Mouse (Mus musculus) CD4-positive naive resting alpha-beta T cell, adult 57 days (primary cell): ENCODE measurements around the gene Olfr148. TPM values are rescaled to one million over a fixed set of nuclear protein-coding genes. Genes with fewer than 3 reads are reported as not detected.

Experiments
- total RNA-seq: library from RNA; stranded (reverse); gene quantifications from one replicate; pipeline ENCODE4 v1.2.4, GENCODE M21; 2023

Olfr148 gene
- total RNA-seq: not detected

DNA sequence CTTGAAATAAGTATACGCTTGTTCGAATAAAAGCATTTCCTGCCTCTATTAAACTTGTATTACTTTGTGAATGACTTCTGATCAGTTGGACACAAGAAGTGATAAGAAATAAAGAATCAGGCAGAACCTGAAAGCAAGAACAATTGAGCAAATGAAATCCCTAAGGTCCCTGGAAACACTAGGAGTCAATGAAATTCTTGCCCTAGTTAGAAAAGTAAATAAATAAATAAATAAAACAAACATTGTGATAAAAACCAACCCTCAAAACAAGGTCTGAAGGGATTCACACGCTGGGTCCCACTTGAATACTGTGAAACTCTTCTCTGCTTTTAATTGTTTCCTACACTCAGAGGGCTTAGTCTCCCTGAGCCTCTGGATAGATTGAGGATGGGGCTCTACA, at the start of gene Olfr148:
TSS of gene Olfr148 (plus strand) at position 301 of the 400 bp plus-strand sequence.

DNA sequence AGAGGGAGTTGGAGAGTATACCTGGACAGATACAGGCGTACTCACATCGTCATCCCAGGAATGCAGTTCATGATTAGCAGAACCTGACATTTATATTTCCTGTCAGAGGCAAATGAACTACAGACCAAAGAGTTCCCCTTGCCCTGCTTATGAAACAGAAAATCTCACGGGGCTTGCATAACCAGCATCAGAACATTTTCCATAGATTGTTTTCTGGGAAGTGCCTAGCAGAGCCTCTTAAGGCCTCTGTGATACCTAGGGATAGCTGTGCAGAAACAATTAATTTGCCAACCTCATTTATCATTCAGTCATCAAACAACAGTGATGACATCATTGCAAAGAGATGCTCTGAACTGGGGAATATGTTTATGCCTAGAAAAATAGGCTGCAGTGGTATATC, 35.0 kb upstream of the Olfr148 start, which contains the start of gene Olfr959:
TSS of gene Olfr959 (minus strand) at position 101 of the 400 bp plus-strand sequence.

DNA sequence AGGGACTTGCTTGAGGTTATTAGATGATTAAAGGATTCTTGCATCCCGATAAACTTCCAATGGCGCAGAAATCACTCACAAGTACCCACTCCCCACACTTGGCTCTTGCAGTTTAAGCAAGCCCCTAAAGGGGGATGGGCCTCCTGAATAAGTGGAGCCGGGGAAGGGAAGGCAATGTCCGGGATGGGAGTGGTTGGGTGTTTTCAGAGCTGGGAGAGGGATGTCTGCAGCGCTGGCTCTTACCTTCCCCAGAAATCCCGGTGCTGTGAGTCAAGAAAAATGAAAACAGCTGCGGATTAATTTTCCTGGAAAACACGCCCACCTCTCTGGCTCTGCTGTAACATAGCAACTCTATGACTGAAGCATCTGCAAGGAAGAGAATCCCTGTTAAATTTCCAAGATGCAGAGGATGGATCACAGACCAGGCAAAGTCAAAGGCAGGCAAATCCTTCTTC, 6.4 kb upstream of the Olfr148 start, which contains the start of gene AW551984:
TSS of gene AW551984 (minus strand) at position 405 of the 455 bp plus-strand sequence.

DNA sequence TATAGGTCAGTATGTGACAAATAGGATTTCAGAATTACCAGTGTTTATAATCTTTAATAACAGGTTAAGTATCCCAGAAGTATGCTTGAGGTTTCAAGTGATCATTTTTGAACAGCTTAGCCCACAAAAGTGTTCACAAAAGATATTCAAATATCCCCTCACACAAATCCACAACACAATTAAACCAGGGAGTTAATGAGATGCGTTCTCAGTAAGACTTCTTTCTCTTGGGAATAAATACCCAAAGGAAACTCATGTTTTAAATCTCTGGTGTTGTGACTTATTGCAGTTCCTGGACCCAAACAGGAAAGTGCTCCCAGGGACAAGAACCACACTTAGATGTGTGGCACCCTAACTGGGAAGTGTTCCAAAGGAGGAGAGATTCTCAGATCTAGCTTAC, 10.6 kb downstream of the Olfr148 start, which contains the start of gene Olfr960:
TSS of gene Olfr960 (plus strand) at position 301 of the 400 bp plus-strand sequence.

DNA sequence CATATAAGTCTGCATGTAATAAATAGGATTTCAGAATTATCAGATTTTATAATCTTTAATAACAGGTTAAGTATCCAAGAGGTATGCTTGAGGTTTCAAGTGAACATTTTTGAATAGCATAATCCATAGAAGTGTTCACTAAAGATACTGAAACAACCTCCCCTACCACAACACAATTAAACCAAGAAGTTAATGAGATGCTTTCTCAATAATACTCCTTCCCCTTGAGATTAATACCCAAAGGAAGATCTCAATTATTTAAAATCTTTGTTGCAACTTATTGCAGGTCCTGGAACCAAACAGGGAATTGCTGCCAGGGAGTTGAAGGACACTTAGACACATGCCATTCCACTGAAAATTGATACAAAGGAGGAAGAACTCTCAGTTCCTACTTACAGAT, 34.3 kb downstream of the Olfr148 start, which contains the start of gene Olfr961:
TSS of gene Olfr961 (plus strand) at position 301 of the 400 bp plus-strand sequence.

Other genes with a start within 250 kb of the Olfr148 start
- gene Olfr951, start 223.2 kb upstream of the Olfr148 start, total RNA-seq: not detected
- not detected for gene Olfr952, start 183.5 kb upstream of the Olfr148 start, total RNA-seq
- not detected for gene Olfr954, start 154.0 kb upstream of the Olfr148 start, total RNA-seq
- gene Olfr955, start 138.7 kb upstream of the Olfr148 start, total RNA-seq: not detected
- gene Olfr44, start 116.7 kb upstream of the Olfr148 start, total RNA-seq: not detected
- gene Olfr957, start 94.8 kb upstream of the Olfr148 start, total RNA-seq: not detected
- gene Olfr958, start 56.6 kb upstream of the Olfr148 start, total RNA-seq: not detected
- not detected for gene Olfr959, start 35.1 kb upstream of the Olfr148 start, total RNA-seq
- 0.21 TPM for gene AW551984, start 6.3 kb upstream of the Olfr148 start, total RNA-seq
- gene Olfr960, start 10.7 kb downstream of the Olfr148 start, total RNA-seq: not detected
- gene Olfr961, start 34.4 kb downstream of the Olfr148 start, total RNA-seq: not detected
- gene Olfr963, start 56.5 kb downstream of the Olfr148 start, total RNA-seq: not detected
- gene Olfr149, start 96.5 kb downstream of the Olfr148 start, total RNA-seq: not detected
- gene Olfr965, start 100.7 kb downstream of the Olfr148 start, total RNA-seq: not detected
- not detected for gene Olfr150, start 120.3 kb downstream of the Olfr148 start, total RNA-seq
- gene Olfr967, start 135.6 kb downstream of the Olfr148 start, total RNA-seq: not detected
- not detected for gene Olfr968, start 172.6 kb downstream of the Olfr148 start, total RNA-seq
- not detected for gene Olfr969, start 180.3 kb downstream of the Olfr148 start, total RNA-seq
- gene Olfr970, start 198.2 kb downstream of the Olfr148 start, total RNA-seq: not detected
- not detected for gene Olfr971, start 226.2 kb downstream of the Olfr148 start, total RNA-seq